Mouse (Mus musculus) right cerebral cortex, adult 18-20 months (tissue): ENCODE results near the gene Gm826.

Source experiments
- DNase-seq: peaks from one replicate; pipeline ENCODE4 v3.0.0; 2022; ENCODE audit warnings: mixed read lengths

Gene Gm826

DNA sequence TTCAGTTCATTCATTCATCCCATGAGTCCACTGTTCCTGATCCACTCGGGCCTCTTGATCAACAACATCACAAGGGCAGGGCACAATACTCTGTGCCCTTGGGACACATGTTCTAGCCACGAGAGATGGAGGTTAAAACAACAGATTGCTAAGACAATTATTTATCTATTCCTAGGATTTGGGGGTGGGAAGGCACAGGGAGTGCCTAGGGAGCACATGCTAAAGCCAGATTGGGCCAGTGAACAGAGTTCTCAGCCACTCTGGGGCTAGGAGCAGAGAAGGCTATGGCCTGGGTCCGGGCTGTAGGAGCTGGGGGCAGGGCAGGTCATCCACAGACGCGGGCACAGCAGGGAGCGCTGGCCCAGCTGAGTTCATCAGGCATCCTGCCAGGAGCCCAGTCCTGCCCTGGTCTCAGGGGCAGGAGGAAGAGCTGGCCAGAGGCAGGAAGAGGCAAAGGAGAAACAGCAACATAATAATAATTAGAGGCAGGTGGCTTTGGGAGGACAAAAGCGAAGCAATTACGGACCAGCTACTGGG is 17.1 kb upstream of the Gm826 start:
- DNase-seq = no peak

GRCm38 (mm10) chr2:160349578-160349977 is 15.6 kb upstream of the Gm826 start:
- no peak for DNase-seq

DNA sequence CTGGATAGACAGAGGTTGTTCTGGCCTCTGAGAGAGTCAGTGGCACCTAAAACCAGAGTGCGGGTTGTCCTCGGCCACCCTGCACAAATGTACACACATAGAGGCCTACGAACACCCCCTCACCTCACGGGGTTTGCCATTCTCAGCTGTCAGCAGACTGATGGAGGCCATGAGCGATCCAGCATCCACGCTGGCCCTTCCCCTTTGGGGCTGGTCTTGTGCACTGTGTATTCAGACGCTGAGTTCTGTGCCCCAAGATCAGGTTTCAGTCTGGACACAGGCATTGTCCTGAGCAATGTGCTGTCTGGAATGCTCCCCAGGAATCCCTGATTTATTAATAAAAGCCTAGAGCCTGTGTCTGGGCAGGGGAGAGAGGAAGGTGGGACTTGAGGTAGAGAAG is 14.8 kb upstream of the Gm826 start:
- DNase-seq = no peak

DNA sequence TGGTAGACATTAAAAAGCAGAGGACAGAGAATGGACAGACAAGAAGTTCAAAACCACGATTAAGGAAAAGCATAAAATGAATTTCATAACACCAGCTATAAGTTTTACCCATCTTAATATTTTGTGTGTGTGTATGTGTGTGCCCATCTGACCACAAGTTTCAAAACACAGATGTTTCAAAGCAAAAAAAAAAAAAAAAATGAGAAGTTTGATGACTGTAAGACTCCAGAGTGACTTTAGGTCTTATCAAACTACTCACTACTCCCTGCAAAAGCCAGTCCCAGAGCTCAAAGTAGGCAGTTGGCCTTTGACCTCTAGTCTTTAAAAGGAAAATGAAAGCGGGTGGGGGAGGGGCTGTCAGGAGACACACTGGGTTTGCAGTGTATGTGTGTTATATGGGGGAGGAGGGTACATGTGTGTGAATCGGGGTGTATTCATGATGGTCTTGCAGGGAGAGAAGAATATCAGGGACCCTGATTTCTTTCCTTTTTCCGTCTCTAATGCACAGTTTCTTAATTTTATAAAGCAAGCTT is 14.2 kb upstream of the Gm826 start:
- DNase-seq = no peak

GRCm38 (mm10) chr2:160345644-160346043 is 11.7 kb upstream of the Gm826 start:
- DNase-seq = no peak

GRCm38 (mm10) chr2:160340121-160340520 is 6.2 kb upstream of the Gm826 start:
- DNase-seq = no peak

- DNase-seq = no peak
These were observed 5.6 kb upstream of the Gm826 start for GRCm38 (mm10) chr2:160339595-160339994.

- DNase-seq = no peak
These were observed 2.1 kb upstream of the Gm826 start for GRCm38 (mm10) chr2:160336053-160336452.

DNA sequence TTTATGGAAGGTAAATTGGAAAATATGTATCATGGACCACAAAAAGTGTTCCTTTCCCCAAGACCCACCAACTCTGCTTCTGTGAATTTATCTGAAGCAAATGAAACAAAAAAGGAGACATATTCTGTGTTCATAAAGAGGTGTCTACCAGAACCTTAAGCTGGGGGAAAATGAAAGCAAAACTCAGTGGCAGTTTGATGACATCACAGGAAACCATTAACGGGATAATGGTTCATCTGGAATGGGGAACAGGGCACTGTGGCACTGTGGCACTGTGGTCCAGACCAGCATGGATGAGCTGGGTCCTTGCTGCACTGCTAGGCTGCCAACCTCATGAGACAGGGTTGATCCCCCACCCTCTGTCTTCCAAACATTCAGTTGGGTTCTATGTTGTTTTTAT is 1.1 kb upstream of the Gm826 start:
- no peak for DNase-seq

- DNase-seq = no peak
These were observed 1.2 kb downstream of the Gm826 start for GRCm38 (mm10) chr2:160332516-160333325.

DNA sequence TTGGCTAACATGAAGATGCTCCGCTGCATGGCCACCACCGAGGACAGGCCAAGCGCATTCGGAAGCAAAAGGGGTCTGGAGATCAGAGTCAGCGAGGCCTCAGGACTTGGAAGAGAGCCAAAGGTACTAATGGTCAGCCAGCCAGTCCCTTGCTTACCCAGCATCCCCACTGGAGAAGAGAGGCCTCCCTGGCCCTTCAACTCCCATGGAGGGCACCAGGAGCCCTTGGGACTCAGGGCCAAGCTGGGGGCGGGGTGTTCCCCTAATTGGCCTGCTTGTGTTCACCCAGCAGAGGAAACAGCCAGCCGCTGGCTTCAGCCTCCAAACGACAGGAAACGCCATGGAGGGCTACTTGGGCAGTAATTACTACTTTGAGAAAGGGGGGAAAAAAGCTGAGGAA is 5.1 kb downstream of the Gm826 start:
- peak; percentile 12 for DNase-seq

- no peak for DNase-seq
These were observed 6.2 kb downstream of the Gm826 start for GRCm38 (mm10) chr2:160327716-160328115.

- DNase-seq = no peak
These were observed 6.8 kb downstream of the Gm826 start for GRCm38 (mm10) chr2:160327167-160327566.

GRCm38 (mm10) chr2:160325105-160325644 is 8.8 kb downstream of the Gm826 start:
- no peak for DNase-seq

- no peak for DNase-seq
These were observed 12.1 kb downstream of the Gm826 start for GRCm38 (mm10) chr2:160321829-160322228.

DNA sequence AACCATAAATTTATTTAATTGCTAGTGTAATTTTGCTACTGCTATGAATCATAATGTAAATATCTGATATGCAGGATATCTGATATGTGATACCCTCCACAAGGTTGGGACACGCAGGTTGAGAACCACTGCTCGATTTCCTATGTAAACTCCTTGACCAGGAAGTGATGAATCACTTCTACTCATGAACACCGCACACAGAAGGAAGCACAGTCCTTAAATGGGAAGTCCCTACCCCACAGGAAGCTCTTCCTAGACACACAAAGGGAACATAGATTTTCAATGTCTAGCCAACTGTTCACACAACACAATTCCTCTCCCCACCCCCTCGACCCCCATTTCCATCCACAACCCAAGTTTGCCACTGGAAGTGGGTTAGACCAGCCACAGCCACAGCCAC is 15.7 kb downstream of the Gm826 start:
- DNase-seq = no peak

DNA sequence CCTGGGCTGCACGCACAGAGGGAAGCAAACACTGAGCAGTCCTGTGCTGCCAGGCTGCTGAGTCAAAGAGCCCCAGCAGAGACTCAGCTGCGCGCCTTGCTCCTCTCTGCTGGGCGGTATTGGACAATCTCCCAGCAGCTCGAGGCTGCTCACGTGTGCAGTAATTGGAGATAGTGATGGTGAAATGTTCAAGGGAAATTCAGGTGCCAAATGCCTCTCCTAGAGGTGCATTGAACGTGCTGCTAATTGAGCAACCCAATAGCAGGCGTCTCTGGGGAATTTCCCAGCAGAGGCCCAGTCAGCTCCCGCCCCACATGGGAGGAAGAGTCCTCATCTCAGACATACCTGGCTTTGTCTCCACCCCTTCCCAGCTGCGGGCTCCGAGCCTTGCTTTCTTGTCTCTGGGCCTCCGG is 20.4 kb downstream of the Gm826 start:
- no peak for DNase-seq

GRCm38 (mm10) chr2:160305070-160305469 is 28.9 kb downstream of the Gm826 start:
- DNase-seq = no peak

DNA sequence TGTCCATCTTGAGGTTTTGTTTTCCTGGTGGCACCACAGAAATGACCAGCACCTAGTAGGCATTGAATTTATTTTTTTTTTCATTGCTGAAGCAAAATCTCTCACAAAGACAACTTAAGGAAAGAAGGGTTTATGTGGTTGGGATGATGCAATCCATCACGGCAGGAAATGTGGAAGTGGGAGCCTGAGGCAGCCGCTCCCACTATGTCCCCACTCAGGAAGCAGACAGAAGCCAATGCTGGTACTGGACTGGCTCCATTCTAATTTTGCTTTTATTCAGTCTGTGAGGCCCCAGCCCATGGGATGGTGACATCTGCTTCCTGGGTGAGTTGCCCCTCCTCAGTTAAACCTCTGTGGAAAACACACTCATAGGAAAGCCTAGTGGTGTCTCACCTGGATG is 30.0 kb downstream of the Gm826 start:
- DNase-seq = no peak

DNA sequence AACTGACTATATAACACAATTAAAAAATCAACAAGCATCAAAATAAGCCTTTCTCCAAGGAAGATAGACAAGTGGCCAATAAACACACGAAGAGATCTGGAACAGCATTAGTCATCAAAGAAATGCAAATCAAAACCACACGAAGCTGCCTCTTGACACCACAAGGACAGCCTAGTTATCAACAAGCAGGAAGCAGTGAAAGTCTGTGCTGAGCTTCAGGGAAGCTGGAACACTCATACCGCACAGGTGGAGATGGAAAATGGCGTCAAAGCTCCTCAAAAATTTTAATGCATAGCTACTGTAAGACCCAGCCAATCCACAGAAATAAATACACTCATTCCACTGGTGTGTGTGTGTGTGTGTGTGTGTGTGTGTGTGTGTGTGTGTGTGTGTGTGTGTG is 31.9 kb downstream of the Gm826 start:
- no peak for DNase-seq

DNA sequence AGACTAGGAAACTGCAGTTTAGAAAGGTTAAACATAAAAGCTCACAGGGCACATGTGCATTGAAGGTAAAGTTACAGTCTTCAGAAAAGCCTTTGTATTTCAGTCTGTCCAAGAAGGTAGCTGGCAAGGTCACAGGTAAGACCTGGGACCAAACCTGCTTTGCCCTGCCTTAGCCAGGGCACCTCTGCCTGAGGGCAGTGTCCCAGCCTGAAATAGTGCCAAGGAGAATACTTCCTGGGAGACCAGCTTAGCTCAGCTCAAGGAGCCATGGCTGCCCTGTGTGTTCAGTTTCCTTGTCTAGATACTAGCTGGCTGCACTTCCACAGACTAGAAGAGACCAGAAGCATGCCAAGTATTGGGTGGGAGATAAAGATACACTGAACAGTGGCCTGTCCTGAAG is 35.4 kb downstream of the Gm826 start:
- DNase-seq = no peak

DNA sequence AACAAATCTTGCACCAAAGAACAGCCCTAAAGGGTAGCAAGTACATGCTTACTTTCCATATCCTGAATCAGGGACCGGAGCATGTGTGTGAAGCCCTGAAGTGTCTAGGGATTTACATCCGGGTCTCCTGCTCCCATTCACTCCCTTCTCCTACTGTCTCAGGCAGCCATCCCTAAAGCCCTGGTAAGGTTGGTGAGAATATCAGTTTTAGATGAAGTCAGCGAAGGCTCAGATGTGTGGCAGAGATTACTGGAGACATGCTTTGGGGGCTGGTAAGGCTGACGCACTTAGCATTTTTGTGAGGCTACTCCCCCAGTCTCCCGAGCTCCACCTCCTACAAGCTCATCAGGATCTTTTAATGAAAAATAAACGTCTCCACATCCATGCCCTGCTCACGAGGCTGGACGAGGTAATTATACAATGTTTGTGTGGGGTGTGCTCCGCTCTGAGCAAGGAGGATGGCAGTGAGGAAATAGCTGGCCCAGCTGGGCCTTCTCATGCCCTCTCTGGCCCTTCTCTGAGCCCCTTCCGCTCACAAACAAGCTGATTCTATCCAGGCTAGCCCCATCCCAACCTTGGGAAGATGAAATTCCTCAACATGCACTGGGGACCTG is 45.3 kb downstream of the Gm826 start:
- no peak for DNase-seq

- no peak for DNase-seq
These were observed 57.9 kb downstream of the Gm826 start for GRCm38 (mm10) chr2:160275959-160276657.
